ENCODE assay signal across 10 mouse cellular contexts in the genomic region with DNA sequence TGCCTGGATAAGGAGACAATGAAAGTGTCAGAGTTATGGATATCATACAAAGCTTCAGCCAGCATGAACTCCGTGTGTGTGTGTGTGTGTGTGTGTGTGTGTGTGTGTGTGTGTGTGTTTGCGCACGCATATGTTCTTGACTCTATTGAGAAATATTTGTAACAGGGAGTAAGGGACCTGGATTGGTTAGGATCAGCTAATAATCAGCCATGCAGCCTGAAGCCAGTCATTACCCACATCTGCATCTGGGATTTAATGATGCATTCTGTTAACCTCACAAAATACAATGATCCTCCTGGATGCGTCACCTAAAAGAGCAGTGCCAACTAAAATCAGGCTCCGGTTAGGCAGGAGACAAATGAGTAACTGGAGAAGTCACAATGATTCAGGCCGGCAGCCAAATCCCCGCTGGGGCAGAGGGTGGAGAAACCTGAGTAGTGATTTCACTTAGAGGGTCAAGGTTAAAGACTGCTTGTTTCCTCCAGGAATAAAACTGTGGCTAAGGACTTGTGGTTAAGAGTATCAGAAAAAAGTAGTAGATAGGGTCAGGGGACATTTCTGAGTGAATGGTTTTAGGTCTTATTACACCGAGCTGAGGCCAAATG.
A peak's percentile ranks its signal among the peaks of the same experiment; 100 is the strongest.
DNase-seq lines count a peak whose midpoint lies in the region; ATAC-seq and TF ChIP-seq lines count a peak whose summit lies in the region.
"Had no signal": no experiment of that assay in that cellular context is flagged by ENCODE, and none has a peak within 500 bp of the region (broad histone marks: within the 10 kb centered on the region; RNA-seq: fewer than 3 reads in every experiment).

No protein-coding gene starts in this region.

- H3K27me3 ChIP-seq in cerebellum, adult 2 months (ENCODE audit: control insufficient read depth, insufficient read depth, low read length), result no peaks in the 10 kb centered on the region
- H3K27me3 ChIP-seq in kidney, embryonic 14.5 days (ENCODE audit: control insufficient read depth, insufficient read depth, low read length), result no peaks in the 10 kb centered on the region

- H3K4me3 ChIP-seq in cerebellum, adult 2 months (replicated peaks; ENCODE audit: insufficient read depth, low read depth, low read length), result no peak overlapping the region
- H3K4me3 ChIP-seq in kidney, embryonic 14.5 days (ENCODE audit: low read length), result no peak overlapping the region

- H3K9me3 ChIP-seq in kidney, embryonic 14.5 days (ENCODE audit: control insufficient read depth, low read length), result no peaks in the 10 kb centered on the region

- no peak overlapping the region for H3K4me2 ChIP-seq in kidney, embryonic 14.5 days (replicated peaks; ENCODE audit: low read depth, low read length)
- H3K4me2 ChIP-seq: liver, embryonic 11.5 days had no signal

- H3K9ac ChIP-seq in kidney, embryonic 14.5 days (ENCODE audit: low read depth, low read length), result no peak overlapping the region

- peak; percentile 38 to 61 for DNase-seq in cerebellum, adult 2 months
- no peak for DNase-seq in cerebellum, adult 11 months
- peak; percentile 72 to 88 for DNase-seq in adrenal gland, adult (ENCODE audit: inconsistent age in 2 of 2, low spot score in 1 of 2)
- peak; percentile 34 for DNase-seq in forelimb bud, embryonic 11.5 days (ENCODE audit: low read depth, low spot score)
- DNase-seq in urinary bladder, postnatal 36 days (ENCODE audit: low spot score in 2 of 2), result no peak
- no peak for DNase-seq in layer of hippocampus, adult 18-20 months (ENCODE audit: low spot score in 2 of 2)
- no peak for DNase-seq in testis, postnatal 10 days (ENCODE audit: low spot score)
- DNase-seq: spleen, adult 18-20 months had no signal

- H3K27ac ChIP-seq in cerebellum, adult 2 months (ENCODE audit: insufficient read depth, low read length), result no peak overlapping the region
- H3K27ac ChIP-seq in kidney, embryonic 14.5 days (ENCODE audit: low read depth, low read length), result no peak overlapping the region

- H3K36me3 ChIP-seq in kidney, embryonic 14.5 days (ENCODE audit: control insufficient read depth, insufficient read depth, low read length), result no peaks in the 10 kb centered on the region

- no peak for TF ChIP-seq CTCF in cerebellum, adult 2 months (IDR thresholded peaks at IDR 0.05; ENCODE audit: borderline replicate concordance, insufficient read depth, low read depth, low read length)

- no peak for TF ChIP-seq POLR2A in cerebellum, adult 2 months (IDR thresholded peaks at IDR 0.05; ENCODE audit: borderline replicate concordance, insufficient read depth, low read length)

- no peaks in the 10 kb centered on the region for H3K4me1 ChIP-seq in cerebellum, adult 2 months (ENCODE audit: control insufficient read depth, insufficient read depth, low read length)
- H3K4me1 ChIP-seq in kidney, embryonic 14.5 days (ENCODE audit: control insufficient read depth, insufficient read depth, low read length), result no peaks in the 10 kb centered on the region

- peak; percentile 92 for ATAC-seq in kidney, embryonic 14.5 days (ENCODE audit: low FRiP score, low TSS enrichment)

- 31% methylated on average over 8 of the region's 8 CpGs for WGBS in cerebellum, adult 2 months
- WGBS in kidney, embryonic 14.5 days, result 31% methylated on average over 8 of the region's 8 CpGs

Comparison
In these comparisons a context has a peak if more than half of its experiments do, and no peak if none do; other contexts are left out.
1. DNase-seq: peak in cerebellum, adult 2 months (2 of 2), adrenal gland, adult (2 of 2) and forelimb bud, embryonic 11.5 days (single experiment); none in cerebellum, adult 11 months (single experiment), urinary bladder, postnatal 36 days (0 of 2), layer of hippocampus, adult 18-20 months (0 of 2) and testis, postnatal 10 days (single experiment).